Mouse (Mus musculus) embryo, embryonic 10 days (tissue): ENCODE data around the gene 4930548H24Rik.
"Not testable (repeated sequence)": the region's sequence is repeated elsewhere in the genome, so short reads cannot be mapped to it uniquely, and the experiment has no call there.

Experiments
- DNase-seq: peaks from one replicate; pipeline ENCODE4 v3.0.0-alpha.2; 2015; ENCODE audit warnings: low spot score

4930548H24Rik gene

DNA sequence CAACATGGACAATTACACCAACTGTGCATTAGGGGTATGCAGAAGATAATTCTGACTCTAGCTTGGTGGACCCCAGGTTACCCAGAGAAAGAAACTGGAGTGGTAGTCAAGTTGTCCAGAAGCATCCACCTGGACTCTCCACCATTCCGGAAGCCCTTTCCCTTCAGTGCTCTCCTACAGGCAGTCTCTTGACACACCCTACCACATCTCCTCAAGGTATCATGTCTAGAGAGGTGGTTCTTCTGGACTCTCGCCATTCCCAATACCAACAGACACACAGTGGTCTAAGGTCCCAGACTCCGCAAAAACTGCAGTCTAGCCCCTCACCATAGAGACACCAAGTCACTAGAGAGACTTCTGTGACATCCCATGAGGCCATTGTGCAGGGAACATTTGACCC is at the start of gene 4930548H24Rik:
TSS of gene 4930548H24Rik (plus strand) at position 301 of the 400 bp plus-strand sequence.
- DNase-seq: no peak

DNA sequence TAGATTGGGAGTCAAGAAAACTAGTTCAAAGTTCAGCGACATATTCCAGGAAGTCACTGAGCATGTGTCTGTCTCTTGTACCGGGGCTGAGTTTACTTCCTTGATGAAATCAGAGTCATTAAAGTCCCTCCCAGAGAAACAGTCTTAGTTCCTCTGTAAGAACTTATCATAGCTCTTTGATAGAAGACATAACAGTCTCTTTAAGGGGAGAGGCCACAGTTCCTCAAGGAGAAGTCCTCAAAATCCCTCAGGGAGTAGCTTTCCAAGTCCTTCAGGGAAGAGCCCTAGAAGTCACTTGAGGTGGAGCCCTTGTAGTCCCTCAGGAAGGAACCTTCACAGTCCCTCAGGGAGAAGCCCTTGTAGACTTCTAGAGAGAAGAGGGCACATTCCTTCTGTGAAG is 34.2 kb upstream of the 4930548H24Rik start:
- no peak for DNase-seq

DNA sequence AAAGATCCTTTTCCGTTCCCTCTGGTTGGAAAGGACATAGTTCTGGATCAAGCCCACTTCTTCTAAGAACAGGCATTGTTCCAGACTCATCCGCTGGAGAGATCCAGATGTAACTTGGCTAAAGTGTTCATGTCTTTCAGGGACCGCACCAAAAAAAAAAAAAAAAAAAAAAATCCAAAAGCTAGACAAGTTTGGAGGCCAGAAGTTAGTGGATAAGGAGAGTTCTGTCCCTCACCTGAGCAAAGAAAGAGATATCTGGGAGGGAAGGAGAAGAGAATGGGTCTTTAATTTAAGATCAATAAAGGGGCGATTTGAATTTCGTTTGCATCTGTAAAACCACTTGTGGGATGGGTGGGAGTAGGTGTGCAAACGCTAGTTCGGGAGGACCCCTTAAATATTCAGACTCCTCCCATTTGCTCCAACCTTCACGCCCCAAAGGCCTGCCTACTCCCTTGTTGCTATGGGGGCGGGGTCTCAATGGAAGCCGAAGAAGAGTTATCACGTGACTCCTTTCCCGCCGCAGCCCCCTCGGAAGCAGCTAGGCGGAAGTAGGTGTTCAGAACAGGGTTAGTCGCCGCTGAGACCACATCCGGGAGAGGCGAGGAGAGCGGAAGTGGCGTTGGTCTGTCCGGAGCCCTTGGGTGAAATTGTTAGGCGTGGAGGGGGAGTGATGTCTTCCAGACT is 33.5 kb upstream of the 4930548H24Rik start, which contains the start of gene Zfp512:
TSS of gene Zfp512 (plus strand) at position 554 of the 684 bp plus-strand sequence.
- peak; percentile 98 for DNase-seq

DNA sequence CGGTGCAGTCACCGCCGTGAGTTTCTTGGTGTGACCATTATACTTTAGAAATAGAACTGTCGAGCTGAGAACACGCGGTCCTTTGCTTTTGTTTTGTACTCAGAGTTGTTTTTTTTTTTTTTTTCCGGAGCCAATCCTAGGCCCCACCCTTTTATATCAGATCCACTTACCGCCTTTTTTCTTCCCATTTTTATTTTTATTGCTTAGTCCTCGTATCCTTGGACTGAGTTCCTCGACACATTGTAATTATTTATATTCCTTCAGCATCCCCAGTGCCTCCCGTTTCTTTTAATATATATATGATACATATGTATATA is 33.0 kb upstream of the 4930548H24Rik start:
- DNase-seq: no peak

DNA sequence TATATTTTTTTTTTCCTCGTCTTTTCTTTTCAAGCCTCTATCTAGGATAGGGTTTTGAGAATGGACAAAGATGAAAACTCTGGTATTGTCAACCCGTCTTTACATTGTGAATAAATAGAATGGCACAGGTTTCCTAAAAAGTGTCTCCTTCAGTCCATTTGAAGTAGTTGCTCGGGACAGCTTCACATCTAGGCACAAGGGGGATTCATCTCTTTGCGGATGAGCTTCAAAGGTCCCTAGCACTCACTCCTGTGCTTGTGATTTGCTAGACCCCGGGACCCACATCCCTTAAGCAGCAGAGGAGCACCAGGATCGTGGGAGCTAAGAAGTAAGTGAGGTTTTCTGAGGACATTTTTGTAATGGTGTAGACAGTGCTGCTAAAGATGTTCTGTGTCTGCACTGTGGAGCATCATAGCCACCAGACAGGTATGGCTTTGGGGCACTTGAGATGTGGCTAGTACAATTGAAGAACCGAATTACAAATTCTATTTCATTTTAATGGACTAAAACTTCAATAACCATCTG is 32.6 kb upstream of the 4930548H24Rik start:
- no peak for DNase-seq

DNA sequence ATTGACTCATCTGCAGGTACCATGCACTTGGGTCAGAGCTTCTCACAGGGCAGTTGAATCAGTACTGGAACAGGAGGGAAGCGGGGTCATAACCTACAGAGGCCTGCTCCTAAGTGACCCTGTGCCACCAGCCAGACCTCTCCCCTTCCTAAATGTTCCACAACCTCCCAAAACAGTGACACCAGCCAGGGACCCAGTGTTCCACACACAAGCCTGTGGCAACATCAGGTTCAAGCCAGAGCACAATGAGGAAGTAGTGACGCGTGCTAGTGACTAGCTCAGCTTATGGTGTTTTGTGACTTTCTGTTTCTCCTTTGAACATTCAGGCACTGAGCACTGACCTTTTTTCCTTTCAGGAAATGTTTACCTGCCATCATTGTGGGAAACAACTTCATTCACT is 17.7 kb upstream of the 4930548H24Rik start:
- DNase-seq: no peak

DNA sequence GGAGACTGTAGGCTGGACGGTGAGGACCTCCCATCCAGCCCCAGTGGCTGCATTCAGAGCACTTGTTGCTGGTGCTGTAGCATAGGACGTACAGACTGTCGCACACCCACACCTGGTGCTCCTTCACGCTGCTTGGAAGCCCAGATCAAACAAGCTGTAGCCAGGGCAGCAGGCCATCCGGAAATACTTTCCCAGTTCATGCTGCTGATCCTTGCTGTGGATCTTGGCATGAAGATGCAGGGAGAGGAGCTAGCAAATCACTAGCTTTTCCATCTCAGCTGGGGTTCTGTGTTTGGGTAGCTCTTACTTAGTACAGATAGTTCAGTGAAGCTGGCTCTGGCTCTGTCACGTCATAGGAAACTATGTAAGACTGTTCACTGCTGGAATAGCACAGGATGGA is 15.8 kb upstream of the 4930548H24Rik start:
- no peak for DNase-seq

DNA sequence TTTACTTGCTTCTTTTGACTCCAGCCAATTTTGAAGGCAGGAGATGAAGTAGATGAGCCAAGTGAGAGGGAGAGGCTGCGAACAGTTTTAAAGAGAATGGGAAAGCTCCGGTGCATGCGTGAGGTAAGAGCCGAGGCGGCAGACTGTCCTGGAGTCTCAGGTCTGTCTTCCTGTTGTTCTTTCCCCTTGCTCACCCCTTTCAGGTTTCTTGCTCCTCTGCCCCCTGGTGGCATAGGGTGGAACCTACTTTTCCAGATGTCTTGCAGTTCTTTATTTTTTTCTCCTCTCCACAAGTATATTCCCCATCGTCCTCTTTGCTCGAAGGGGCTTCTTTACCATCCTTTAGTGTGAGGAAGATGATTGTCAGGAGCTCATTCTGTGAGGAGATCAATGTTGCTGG is 15.2 kb upstream of the 4930548H24Rik start:
- DNase-seq: peak; percentile 56

DNA sequence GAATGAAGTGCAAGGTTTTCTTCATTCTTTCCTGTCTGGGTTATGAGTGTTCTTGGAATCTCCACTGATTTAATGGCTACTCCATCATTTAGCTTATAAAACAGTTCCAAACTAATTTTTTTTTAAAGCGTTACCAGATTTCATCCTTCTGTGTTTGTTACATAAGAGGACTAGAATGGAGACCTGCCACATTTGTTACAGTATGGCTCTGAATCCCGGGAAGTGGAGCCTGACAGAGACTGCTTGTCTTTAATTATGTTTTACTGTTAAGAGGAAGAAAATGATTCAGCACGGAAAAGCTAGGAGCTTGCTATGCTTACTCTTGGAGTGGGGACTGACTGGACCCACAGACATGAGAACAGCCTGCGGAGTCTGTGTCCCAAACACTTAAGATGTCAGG is 5.0 kb upstream of the 4930548H24Rik start:
- no peak for DNase-seq

DNA sequence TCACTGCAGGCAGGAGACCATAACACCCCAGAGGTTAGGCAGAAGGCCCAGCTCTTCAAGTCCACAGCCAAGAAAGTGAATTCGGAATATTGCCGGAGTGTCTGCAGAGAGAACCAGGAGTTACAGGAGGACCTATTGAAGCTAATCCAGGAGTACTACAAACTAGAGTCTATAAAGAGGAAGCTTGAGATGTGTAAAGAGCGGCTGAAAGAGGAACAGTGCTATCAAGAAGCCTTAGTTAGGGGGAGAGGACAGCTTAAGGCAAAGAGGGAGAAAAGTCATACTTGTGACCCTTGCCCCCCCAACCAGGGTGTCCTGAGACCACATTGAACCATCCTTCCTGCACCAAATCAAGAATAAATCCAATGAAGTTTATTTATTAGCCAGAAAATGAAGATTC is 2.3 kb downstream of the 4930548H24Rik start:
- no peak for DNase-seq

DNA sequence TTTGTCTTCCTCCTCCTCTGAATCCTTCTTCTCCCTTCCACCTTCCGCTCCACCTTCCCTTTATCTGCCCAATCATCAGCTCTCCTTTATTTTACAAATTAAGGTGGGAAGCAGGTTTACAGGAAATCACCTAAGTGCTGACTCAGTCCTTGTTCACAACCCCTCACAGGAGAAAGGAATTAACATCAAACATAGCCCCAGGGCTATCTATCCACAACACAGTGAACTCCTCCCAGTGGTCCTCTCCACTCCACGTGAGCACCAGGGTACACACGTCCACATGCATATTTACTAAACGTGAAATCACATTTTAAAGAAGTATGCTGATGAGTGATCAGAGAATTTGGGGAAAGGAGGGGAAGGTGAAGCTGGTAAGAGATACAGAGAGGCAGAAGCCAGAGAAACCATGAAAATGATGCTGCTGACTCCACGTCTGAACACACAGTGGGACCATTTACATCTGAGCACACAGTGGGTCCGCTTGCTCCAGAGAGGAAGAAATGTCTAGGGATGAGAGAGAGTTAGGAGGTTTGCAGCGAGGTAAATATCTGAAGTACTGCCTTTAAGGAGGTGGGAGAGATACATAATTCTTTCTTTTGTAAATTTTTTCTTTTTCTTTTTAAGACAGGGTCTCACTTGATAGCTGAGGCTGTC is 3.7 kb downstream of the 4930548H24Rik start:
- DNase-seq: no peak

DNA sequence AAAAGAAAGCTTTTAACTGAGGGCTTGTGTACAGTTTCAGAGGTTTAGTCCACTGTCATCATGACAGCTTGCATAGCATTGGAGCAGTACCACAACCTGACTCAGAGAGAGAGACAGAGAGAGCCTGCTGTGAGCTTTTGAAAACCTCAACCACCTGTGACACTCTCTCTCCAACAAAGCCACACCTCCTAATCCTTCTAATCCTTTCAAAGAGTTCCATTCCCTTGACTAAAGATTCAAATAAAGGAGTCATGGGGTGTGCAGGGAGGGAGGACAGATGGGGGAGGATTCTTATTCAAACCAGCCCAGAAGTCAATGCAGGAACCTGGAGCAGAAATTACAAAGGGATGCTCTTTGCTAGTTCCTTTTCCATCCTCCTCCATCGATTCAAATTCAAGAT is 6.5 kb downstream of the 4930548H24Rik start:
- no peak for DNase-seq

DNA sequence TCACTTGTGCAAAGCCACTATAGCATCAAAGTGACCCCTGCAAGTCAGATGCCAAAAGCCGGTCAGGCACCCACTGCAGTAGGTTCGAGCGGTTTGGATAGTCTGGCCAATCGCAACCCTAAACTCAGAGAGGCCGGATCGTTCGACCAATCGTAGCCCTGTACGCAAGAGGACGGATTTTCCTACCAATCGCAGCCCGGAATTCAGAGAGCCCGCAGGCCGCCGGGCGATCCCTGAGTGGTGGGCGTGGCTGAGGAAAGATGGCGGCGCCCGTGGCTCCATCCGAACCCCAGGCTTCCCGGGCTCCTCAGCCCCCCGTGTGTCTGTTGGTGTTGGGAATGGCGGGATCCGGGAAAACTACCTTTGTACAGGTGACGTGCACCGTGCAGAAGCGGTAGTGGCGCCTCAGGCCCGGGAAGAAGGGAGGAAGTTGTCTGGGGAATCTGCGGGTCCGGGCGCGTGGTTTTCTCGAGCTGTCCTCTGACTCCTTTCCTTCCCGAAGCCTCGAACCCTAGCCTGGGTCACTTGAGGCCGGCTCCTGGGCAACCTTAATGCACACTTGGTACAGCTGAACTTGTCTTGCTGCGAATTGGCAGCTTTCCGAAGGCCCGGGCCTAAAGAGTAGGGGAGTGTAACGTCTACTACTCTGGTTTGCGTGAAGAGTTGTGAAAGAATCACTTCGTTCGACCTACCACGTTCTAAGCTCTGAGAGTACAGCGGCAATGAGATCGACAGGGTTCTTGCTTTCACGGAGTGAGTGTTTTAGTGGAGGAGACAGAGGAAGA is 9.2 kb downstream of the 4930548H24Rik start, which contains the start of gene Gpn1:
TSS of gene Gpn1 (plus strand) at position 229 of the 785 bp plus-strand sequence.
- peak; percentile 97 for DNase-seq

DNA sequence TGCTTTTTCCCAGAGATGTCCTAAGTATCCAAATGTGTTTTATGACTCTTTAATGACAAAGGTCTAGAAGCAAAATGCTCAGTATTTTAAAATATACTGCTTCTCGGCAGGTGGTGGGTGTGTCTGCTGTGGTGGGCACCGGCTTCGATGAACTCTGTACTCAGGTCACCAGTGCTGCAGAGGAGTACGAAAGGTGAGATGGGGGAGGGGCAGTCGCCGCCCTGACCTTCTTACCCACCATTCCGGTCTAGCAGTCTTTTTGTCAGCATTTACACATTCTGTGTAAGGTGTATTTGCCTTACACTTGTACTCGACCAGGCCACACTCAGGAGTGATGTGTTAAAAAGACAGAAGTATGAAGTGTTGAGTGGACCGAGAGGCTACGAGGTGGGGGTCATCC is 19.3 kb downstream of the 4930548H24Rik start:
- no peak for DNase-seq

DNA sequence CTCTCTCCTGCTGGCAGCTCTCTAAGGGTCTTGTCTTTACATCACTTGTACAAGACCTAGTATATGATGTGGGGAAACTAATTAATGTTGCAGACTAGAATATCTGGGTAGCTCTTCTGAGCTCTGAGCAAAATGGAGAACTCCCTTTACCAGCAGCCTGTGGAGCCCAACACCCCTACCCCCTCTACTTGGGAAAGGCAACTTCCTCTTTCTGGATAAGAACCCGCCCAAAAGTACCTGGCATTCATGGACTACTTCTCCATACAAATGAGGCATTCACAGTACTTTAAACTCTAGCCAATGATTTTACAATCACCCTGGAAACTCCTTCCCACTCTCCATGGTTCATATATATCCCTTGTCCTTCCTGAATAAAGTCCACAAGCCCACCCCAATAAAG is 26.9 kb downstream of the 4930548H24Rik start:
- DNase-seq: no peak

DNA sequence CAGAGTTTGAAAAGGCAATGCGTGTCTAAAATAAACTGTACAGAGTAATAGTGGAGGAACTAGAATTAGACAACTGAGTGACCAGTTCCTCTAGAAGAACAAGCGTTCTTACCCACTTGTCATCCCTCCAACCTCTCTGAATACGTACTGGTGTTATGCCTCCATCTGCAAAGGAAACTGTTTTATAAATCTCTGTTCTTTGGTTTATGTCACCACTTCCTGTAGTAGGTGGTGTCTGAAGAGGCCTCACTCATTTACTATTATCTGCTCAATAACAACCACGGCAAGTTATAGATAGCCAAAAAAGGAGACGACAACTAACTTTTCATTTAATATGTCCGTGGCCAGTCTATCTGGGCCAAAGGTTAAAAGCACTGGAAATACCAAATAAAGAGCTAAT is 35.0 kb downstream of the 4930548H24Rik start:
- no peak for DNase-seq

DNA sequence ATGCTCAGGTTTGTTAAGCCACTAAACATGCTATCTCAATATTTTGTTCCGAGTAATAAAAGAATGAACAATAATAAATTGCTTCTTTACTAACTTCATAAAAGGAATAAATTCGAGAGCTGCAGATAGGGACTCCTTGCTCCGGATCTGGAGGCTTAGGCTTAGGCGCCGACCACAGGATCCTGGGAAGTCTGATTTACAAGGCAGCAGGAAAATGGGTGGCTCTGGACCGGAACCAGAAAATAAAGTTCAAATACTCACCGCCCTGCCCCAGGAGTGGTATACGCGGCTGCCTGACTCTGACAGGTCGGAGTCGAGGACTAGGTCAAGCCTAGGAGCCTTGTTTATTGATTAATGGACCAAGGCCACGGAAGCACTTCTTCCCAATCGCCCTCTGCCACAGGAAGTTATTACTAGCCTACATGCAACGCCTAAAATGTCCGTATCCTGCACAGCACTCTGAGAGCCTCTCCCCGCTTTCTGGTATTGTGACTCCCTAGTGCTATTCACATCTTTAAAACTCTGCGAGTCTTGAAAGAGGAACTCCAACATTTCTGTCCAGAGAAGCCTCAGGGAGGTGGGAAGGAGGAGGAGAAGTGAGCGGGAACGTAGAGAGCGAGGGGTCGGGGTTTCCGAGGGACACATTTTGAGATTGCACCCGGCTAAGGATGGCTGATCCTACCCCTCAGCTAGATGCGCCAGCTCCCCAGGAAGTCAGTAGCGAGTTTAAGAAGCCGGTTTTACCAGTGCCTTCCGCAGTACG is 41.0 kb downstream of the 4930548H24Rik start, which contains the start of gene Slc4a1ap:
TSS of gene Slc4a1ap (plus strand) at position 642 of the 763 bp plus-strand sequence.
- peak; percentile 86 for DNase-seq

DNA sequence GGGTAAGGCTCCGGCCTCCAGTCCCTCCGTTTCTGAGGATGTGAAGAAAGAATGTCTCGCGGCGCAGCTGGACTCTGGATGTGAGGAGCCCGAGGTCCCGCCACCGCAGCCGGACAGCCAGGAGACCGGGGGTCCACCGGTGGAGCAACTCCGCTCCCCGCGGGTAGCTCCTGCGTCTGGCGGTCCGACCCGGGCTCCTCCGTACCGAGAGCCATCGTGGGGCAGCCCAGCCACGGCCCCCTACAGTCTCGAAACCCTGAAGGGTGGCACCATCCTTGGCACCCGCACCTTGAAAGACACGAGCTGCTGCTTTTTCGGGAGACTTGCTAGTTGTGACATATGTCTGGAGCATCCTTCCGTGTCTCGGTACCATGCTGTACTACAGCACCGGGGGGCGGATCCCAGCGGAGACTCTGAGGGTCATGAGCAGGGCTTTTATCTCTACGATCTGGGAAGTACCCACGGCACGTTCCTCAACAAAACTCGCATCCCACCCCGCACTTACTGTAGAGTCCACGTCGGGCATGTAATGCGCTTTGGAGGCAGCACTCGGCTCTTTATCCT is 41.7 kb downstream of the 4930548H24Rik start:
- no peak for DNase-seq

DNA sequence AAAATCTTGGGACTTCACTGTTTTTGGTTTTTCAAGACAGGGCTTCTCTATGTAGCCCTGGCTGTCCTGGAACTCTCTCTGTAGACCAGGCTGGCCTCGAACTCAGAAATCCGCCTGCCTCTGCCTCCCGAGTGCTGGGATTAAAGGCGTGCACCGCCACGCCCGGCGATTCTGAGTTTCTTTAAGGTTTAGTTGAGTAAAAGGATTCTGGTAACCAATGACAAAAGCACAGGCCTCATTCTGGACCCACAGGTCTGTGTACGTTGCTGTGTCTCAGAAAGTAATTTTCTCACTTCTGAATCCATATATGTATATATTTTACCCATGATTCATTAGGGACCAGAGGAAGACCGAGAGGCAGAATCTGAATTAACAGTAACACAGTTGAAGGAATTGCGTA is 42.2 kb downstream of the 4930548H24Rik start, which contains the start of gene Supt7l:
TSS of gene Supt7l (minus strand) at position 101 of the 400 bp plus-strand sequence.
- not testable (repeated sequence) for DNase-seq

DNA sequence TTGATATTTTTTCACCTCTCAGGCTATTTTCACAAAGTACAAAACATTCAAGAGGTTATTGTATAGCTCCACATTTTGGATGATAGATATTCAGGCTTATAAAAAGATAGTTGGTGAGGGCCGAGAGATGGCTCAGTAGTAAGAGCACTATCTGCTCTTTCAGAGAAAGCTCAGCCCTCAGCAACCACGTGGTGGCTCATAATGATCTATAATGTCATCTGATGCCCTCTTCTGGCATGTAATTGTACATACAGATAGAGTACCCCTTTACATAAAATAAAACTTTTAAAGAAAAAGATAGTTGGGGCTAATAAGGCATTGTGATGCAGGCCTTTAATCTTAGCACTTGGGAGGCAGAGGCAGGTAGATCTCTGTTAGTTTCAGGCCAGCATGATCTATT is 43.0 kb downstream of the 4930548H24Rik start:
- no peak for DNase-seq

DNA sequence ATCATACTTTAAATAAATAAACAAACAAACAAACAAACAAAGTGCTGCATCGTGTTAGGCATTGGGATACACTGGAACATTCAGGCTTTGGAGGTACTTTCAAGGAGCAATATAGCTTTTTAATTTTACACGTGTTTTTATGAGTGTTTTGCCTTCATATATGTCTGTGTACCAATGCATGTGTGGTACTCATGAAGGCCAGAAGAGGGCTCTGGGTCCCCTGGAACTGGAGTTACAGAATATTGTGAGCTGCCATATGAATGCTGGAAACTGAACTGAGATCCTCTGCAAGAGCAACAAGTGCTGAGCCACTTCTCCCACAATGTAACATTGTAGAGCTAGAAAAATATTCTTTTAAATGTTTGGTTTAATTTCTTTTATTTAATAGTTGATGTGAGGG is 49.7 kb downstream of the 4930548H24Rik start:
- no peak for DNase-seq
